Mouse (Mus musculus) stomach, embryonic 15.5 days (tissue): ENCODE results near the gene Bhlhe41. TPM values are rescaled to one million over a fixed set of nuclear protein-coding genes. Genes with fewer than 3 reads are reported as not detected.
A peak's percentile ranks its signal among the peaks of the same experiment; 100 is the strongest.

Experiments used
- ATAC-seq: fragments of 200-750 bp; cut with Nextera tagmentation; 2 replicates; pipeline ENCODE4 v1.8.0; 2017; ENCODE audit warnings: low read depth, moderate number of reproducible peaks, moderate TSS enrichment; ENCODE audit not compliant: insufficient read depth, low FRiP score
- H3K27ac ChIP-seq: fragments of 300-500 bp; sonication (generic); 2 replicates; pipeline ENCODE4 v1.5.1; 2015; ENCODE audit warnings: mild to moderate bottlenecking, inconsistent platforms
- H3K27me3 ChIP-seq: fragments of 300-500 bp; sonication (generic); replicated peaks from 2 replicates; pipeline ENCODE4 v1.6.1; 2015; ENCODE audit warnings: inconsistent platforms
- H3K36me3 ChIP-seq: fragments of 300-500 bp; sonication (generic); 2 replicates; pipeline ENCODE4 v1.6.1; 2015; ENCODE audit warnings: inconsistent platforms
- H3K4me1 ChIP-seq: fragments of 300-500 bp; sonication (generic); 2 replicates; pipeline ENCODE4 v1.6.1; 2015; ENCODE audit warnings: inconsistent platforms
- H3K4me2 ChIP-seq: fragments of 300-500 bp; sonication (generic); 2 replicates; pipeline ENCODE4 v1.6.1; 2015; ENCODE audit warnings: mild to moderate bottlenecking, inconsistent platforms
- H3K4me3 ChIP-seq: fragments of 300-500 bp; sonication (generic); replicated peaks from 2 replicates; pipeline ENCODE4 v1.5.1; 2015; ENCODE audit warnings: inconsistent platforms
- H3K9ac ChIP-seq: fragments of 300-500 bp; sonication (generic); 2 replicates; pipeline ENCODE4 v1.6.1; 2015; ENCODE audit warnings: inconsistent platforms
- H3K9me3 ChIP-seq: fragments of 300-500 bp; sonication (generic); 2 replicates; pipeline ENCODE4 v1.6.1; 2016; ENCODE audit warnings: inconsistent platforms
- WGBS: fragments of 180-500 bp; shearing (Covaris S2); methylation state at CpG from one replicate; pipeline ENCODE4 v1.1.7; 2015; 5-methylcytosine and 5-hydroxymethylcytosine counted together
- polyA plus RNA-seq: library from polyadenylated mRNA; unstranded; fragments of >200 nt; fragmentation: Nextera tagmentation; extraction: Ambion mirVana; gene quantifications from 2 replicates; pipeline ENCODE4 v1.2.1, GENCODE M21; 2015

Gene Bhlhe41
- 0.89 and 1.3 TPM in 2 replicates for polyA plus RNA-seq

GRCm38 (mm10) chr6:145865289-145865885 is at the start of gene Bhlhe41:
Bhlhe41 (minus strand) TSS chr6:145865558.
- Histone ChIP-seq H3K27ac (no peak within 1 kb of the TSS; the same call in 1 of the 2 replicates), H3K9ac (peak within 1 kb of the TSS; percentile 37), H3K27me3 (peaks cover 57% of the 10 kb centered on the region), H3K36me3 (no peaks in the 10 kb centered on the region), H3K4me2 (peak within 1 kb of the TSS; percentile 100), H3K4me3 (peak within 1 kb of the TSS; percentile 52), H3K4me1 (peaks cover 32% of the 10 kb centered on the region), H3K9me3 (no peaks in the 10 kb centered on the region)
- ATAC-seq, result peak; percentile 56
- under 1% methylated on average over 55 of the region's 57 CpGs for WGBS

- Histone ChIP-seq H3K27ac (no peak overlapping the region), H3K9ac (no peak overlapping the region), H3K4me2 (no peak overlapping the region), H3K9me3 (no peaks in the 10 kb centered on the region), H3K27me3 (no peaks in the 10 kb centered on the region), H3K36me3 (no peaks in the 10 kb centered on the region), H3K4me3 (no peak overlapping the region), H3K4me1 (no peaks in the 10 kb centered on the region)
- ATAC-seq, result no peak
These were observed 46.9 kb upstream of the Bhlhe41 start for GRCm38 (mm10) chr6:145912232-145912631.

GRCm38 (mm10) chr6:145910469-145911426 is 45.4 kb upstream of the Bhlhe41 start:
- no peak overlapping the region for H3K4me2 ChIP-seq
- no peaks in the 10 kb centered on the region for H3K4me1 ChIP-seq
- no peak overlapping the region for H3K4me3 ChIP-seq
- H3K27me3 ChIP-seq, result no peaks in the 10 kb centered on the region
- H3K36me3 ChIP-seq, result no peaks in the 10 kb centered on the region
- H3K9ac ChIP-seq, result no peak overlapping the region
- H3K9me3 ChIP-seq, result no peaks in the 10 kb centered on the region
- WGBS, result 80% methylated on average over 3 of the region's 3 CpGs
- no peak for ATAC-seq
- no peak overlapping the region for H3K27ac ChIP-seq

- H3K27me3 ChIP-seq, result no peaks in the 10 kb centered on the region
- ATAC-seq, result no peak
- 67% methylated on average over 4 of the region's 4 CpGs for WGBS
These were observed 44.6 kb upstream of the Bhlhe41 start for GRCm38 (mm10) chr6:145909943-145910342.

GRCm38 (mm10) chr6:145906096-145906890 is 40.9 kb upstream of the Bhlhe41 start:
- WGBS, result 72% methylated on average over 7 of the region's 7 CpGs
- Histone ChIP-seq H3K4me1 (no peaks in the 10 kb centered on the region), H3K4me3 (no peak overlapping the region), H3K27me3 (no peaks in the 10 kb centered on the region), H3K36me3 (no peaks in the 10 kb centered on the region), H3K4me2 (no peak overlapping the region), H3K27ac (no peak overlapping the region), H3K9me3 (no peaks in the 10 kb centered on the region), H3K9ac (no peak overlapping the region)
- ATAC-seq, result no peak

More at GRCm38 (mm10) chr6:145909943-145910342, 44.6 kb upstream of the Bhlhe41 start:
- Histone ChIP-seq H3K4me2 (no peak overlapping the region), H3K36me3 (no peaks in the 10 kb centered on the region), H3K4me3 (no peak overlapping the region), H3K4me1 (no peaks in the 10 kb centered on the region), H3K9ac (no peak overlapping the region), H3K9me3 (no peaks in the 10 kb centered on the region), H3K27ac (no peak overlapping the region)

GRCm38 (mm10) chr6:145904616-145905015 is 39.3 kb upstream of the Bhlhe41 start:
- H3K4me2 ChIP-seq, result no peak overlapping the region
- ATAC-seq, result no peak
- no peak overlapping the region for H3K4me3 ChIP-seq
- H3K27ac ChIP-seq, result no peak overlapping the region
- no peaks in the 10 kb centered on the region for H3K27me3 ChIP-seq
- H3K9ac ChIP-seq, result no peak overlapping the region
- H3K36me3 ChIP-seq, result no peaks in the 10 kb centered on the region
- no peaks in the 10 kb centered on the region for H3K9me3 ChIP-seq
- H3K4me1 ChIP-seq, result no peaks in the 10 kb centered on the region
- 80% methylated on average over 5 of the region's 5 CpGs for WGBS

GRCm38 (mm10) chr6:145904169-145904568 is 38.8 kb upstream of the Bhlhe41 start:
- H3K27me3 ChIP-seq, result no peaks in the 10 kb centered on the region
- no peak overlapping the region for H3K4me3 ChIP-seq
- H3K36me3 ChIP-seq, result no peaks in the 10 kb centered on the region
- no peak overlapping the region for H3K9ac ChIP-seq
- no peak for ATAC-seq
- no peaks in the 10 kb centered on the region for H3K9me3 ChIP-seq
- 89% methylated on average over 5 of the region's 5 CpGs for WGBS
- H3K27ac ChIP-seq, result no peak overlapping the region
- no peaks in the 10 kb centered on the region for H3K4me1 ChIP-seq
- H3K4me2 ChIP-seq, result no peak overlapping the region

GRCm38 (mm10) chr6:145894669-145895342 is 29.4 kb upstream of the Bhlhe41 start:
- Histone ChIP-seq H3K9ac (no peak overlapping the region), H3K36me3 (no peaks in the 10 kb centered on the region), H3K4me2 (no peak overlapping the region), H3K27me3 (no peaks in the 10 kb centered on the region), H3K4me1 (no peaks in the 10 kb centered on the region), H3K4me3 (no peak overlapping the region), H3K27ac (no peak overlapping the region), H3K9me3 (no peaks in the 10 kb centered on the region)
- WGBS, result 62% methylated on average over 8 of the region's 8 CpGs
- no peak for ATAC-seq

GRCm38 (mm10) chr6:145893366-145894021 is 28.1 kb upstream of the Bhlhe41 start:
- WGBS, result 83% methylated on average over 13 of the region's 13 CpGs
- Histone ChIP-seq H3K4me3 (no peak overlapping the region), H3K27me3 (no peaks in the 10 kb centered on the region), H3K4me2 (no peak overlapping the region), H3K36me3 (no peaks in the 10 kb centered on the region), H3K27ac (no peak overlapping the region), H3K9me3 (no peaks in the 10 kb centered on the region), H3K4me1 (no peaks in the 10 kb centered on the region), H3K9ac (no peak overlapping the region)
- ATAC-seq, result no peak

- 92% methylated on average over 20 of the region's 20 CpGs for WGBS
- no peaks in the 10 kb centered on the region for H3K9me3 ChIP-seq
- no peak for ATAC-seq
- no peak overlapping the region for H3K9ac ChIP-seq
- H3K27me3 ChIP-seq, result no peaks in the 10 kb centered on the region
- H3K27ac ChIP-seq, result no peak overlapping the region
- H3K36me3 ChIP-seq, result no peaks in the 10 kb centered on the region
- H3K4me2 ChIP-seq, result no peak overlapping the region
- no peak overlapping the region for H3K4me3 ChIP-seq
- H3K4me1 ChIP-seq, result no peaks in the 10 kb centered on the region
These were observed 27.3 kb upstream of the Bhlhe41 start for GRCm38 (mm10) chr6:145892381-145893265.
